Mouse (Mus musculus) cerebellum, adult 11-12 months (tissue): Measurements from ENCODE around the gene Grb10.

Experiments
- DNase-seq: peaks from one replicate; pipeline ENCODE4 v3.0.0; 2022

Gene Grb10

GRCm38 (mm10) chr11:12032831-12033230 is 5.7 kb downstream of the Grb10 start:
- no peak for DNase-seq

GRCm38 (mm10) chr11:12026638-12027037 is 11.8 kb downstream of the Grb10 start:
- DNase-seq: peak; percentile 87

GRCm38 (mm10) chr11:12025756-12026593 is 12.5 kb downstream of the Grb10 start:
- peak; percentile 88 for DNase-seq

GRCm38 (mm10) chr11:12025392-12025755 is 13.1 kb downstream of the Grb10 start:
- DNase-seq: no peak

GRCm38 (mm10) chr11:12023051-12023450 is 15.4 kb downstream of the Grb10 start:
- no peak for DNase-seq

GRCm38 (mm10) chr11:12019651-12020050 is 18.8 kb downstream of the Grb10 start:
- no peak for DNase-seq

- DNase-seq: no peak
These were observed 19.9 kb downstream of the Grb10 start for GRCm38 (mm10) chr11:12018604-12019003.

- DNase-seq: no peak
These were observed 28.4 kb downstream of the Grb10 start for GRCm38 (mm10) chr11:12010084-12010483.

- no peak for DNase-seq
These were observed 38.1 kb downstream of the Grb10 start for GRCm38 (mm10) chr11:12000293-12000910.

GRCm38 (mm10) chr11:11998881-11999280 is 39.6 kb downstream of the Grb10 start:
- DNase-seq: no peak

GRCm38 (mm10) chr11:11997045-11997444 is 41.4 kb downstream of the Grb10 start:
- peak; percentile 14 for DNase-seq

GRCm38 (mm10) chr11:11995371-11995770 is 43.1 kb downstream of the Grb10 start:
- DNase-seq: no peak

- DNase-seq: no peak
These were observed 44.7 kb downstream of the Grb10 start for GRCm38 (mm10) chr11:11993807-11994206.

- DNase-seq: no peak
These were observed 45.3 kb downstream of the Grb10 start for GRCm38 (mm10) chr11:11993183-11993582.

GRCm38 (mm10) chr11:11989850-11990249 is 48.6 kb downstream of the Grb10 start:
- DNase-seq: no peak

- DNase-seq: no peak
These were observed 51.2 kb downstream of the Grb10 start for GRCm38 (mm10) chr11:11987233-11987632.

GRCm38 (mm10) chr11:11978611-11979197 is 59.8 kb downstream of the Grb10 start:
- no peak for DNase-seq

GRCm38 (mm10) chr11:11974591-11975255 is 63.8 kb downstream of the Grb10 start:
- DNase-seq: no peak

GRCm38 (mm10) chr11:11973366-11974014 is 65.0 kb downstream of the Grb10 start:
- DNase-seq: peak; percentile 28

- DNase-seq: no peak
These were observed 65.9 kb downstream of the Grb10 start for GRCm38 (mm10) chr11:11972401-11973110.

GRCm38 (mm10) chr11:11970246-11970645 is 68.2 kb downstream of the Grb10 start:
- DNase-seq: no peak

- DNase-seq: no peak
These were observed 69.7 kb downstream of the Grb10 start for GRCm38 (mm10) chr11:11968830-11969229.
